Mouse (Mus musculus): ENCODE measurements around the gene Arl3. TPM values are rescaled to one million over a fixed set of nuclear protein-coding genes. Genes with fewer than 3 reads are reported as not detected.

The Arl3 gene
- total RNA-seq, 2 experiments from 2014 or later, result 48.9 to 50.5 TPM

DNA sequence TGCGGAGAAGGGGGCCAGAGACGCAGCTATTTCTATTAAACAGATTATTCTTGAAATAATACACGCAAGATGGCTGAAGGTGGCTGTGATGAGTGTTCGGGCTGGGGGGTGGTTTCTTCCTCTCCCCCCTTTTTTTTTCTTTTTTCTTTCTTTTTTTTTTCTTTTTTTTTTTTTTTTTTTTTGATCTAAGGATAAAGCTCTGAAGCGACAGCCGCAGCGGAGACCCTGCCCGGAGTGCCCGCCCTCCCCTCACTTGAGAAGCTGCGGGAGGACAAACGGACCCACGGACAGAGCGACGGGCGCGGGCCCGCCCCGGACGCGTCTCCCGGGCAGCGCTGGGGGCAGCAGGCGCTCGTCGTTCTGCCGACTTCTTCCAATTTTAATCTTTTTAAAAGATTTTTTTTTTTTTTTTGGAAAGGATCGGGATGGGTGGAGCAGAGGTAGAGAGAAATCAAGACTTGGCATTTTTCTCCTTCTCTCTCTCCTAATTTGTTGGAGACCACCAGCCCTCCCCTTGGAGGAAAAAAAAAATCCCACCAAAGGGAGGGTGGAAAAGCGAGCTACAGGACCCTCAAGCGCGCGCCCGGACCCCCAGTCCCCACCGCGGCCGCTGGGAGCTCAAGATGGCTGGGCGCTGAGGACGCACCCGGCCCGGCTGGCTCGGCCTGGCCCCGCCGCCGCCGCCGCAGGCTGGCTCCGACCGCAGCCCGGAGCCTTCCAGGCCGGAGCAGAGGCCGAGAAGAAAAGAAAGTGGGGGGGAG lies 72.2 kb downstream of the Arl3 start:
- DNase-seq, result peak; percentile 71

DNA sequence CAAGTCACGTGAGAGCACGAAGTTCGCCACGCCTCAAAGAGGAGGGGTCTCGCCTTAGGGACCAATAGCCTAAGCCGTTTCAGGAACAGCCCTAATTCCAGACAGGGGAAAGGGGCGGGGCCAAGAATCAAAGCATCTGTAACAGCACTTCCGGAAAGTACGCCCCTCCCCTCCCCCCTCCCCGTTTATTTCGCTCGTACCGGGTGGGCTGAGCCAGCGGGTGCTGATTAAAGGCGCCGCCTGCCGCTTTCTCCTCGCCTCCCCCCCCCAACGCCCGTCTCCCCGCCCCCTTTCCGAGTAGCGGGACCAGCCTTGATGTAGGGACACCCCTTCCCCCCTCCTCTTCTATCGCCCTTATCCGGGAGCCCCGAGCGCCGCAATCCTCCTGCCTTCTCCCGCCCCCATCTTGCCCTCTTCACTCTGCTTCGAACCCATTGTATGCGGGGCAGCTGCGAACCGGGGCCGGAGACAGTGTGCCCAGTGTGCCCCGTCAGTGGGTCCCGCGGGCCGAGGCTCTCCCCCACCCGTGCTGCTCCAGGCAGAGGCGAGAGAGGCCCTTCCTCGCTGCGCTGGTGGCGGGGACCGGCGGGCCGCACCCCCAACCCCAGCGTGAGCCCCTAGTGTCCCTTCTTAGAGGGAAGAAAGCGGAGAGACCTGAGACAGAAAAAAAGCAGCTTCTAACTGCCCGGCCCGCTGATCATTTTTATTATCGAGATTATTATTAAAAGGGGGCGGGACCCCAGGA lies 73.0 kb downstream of the Arl3 start:
- DNase-seq, result peak; percentile 92

DNA sequence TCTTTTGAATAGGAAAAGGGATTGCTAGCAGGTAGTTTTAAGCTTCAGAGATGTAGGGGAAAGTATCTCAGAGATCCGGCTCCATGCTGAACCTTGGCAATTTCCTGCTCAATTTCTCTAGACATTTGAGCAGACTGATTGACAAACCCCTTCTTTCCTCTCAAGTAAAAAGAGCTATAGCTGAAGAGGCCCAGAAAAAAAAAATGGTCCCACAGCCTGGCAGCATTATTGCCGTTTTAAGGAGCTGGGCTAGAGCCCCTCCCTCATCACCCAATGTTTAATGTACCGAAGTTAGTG lies 73.5 kb downstream of the Arl3 start:
- DNase-seq, result no peak

DNA sequence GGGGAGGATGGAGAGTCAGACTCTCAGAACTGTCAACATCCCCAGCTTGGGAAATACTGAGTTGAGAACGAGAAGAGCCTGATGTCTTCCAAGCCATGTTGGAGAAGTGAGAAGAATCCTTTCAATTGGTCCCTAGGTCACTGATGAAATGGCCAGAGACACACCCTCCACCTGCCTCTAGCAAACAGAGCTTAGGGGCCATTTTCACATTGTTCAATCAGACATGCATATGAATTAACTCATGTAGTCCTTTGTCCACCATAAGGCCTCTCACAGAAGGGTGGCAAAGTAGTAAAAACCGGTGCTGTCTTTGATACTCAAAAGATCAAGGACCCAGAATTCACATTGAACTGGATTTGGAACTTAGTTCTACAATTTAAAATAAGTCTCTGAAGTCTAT lies 75.8 kb downstream of the Arl3 start:
- no peak for DNase-seq

DNA sequence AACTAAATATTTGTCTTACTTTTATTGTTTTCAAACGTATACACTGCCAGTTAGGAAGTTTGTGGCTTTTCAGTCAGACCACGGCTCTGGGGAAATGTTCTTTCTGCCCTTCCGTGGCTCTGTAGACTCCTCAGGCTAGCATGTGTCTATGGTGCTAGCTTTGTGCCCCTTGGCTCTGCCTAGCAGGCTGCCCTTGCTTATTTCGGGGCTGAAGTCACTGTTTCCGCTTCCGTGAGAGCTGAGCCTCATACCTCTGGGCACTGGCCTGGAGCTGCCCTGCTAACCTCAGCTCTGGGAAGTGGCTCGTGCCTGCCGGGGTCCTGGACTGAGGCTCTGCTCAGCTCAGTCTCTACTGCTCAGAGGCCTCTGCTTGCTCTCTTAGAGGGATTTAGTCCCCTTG lies 77.9 kb downstream of the Arl3 start:
- no peak for DNase-seq

DNA sequence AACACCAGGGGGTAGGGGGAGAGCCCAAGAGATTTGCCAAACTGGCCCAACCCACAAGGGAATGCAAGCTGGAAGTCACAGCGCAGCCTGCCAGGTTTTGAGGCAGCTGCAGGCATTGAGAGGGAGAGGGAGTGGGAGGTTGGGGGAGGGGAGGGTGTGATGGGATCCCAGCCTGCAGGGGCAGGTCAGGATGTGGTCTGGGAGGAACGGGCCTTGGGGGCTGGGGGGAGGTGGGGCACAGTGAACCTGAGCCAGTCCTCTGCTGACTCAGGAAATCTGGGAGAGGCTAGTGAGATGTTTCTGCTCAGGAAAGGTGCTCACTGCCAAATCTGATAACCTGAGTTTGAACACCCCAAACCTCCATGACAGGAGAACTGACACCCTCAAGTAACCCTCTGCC lies 82.4 kb downstream of the Arl3 start:
- peak; percentile 49 for DNase-seq

DNA sequence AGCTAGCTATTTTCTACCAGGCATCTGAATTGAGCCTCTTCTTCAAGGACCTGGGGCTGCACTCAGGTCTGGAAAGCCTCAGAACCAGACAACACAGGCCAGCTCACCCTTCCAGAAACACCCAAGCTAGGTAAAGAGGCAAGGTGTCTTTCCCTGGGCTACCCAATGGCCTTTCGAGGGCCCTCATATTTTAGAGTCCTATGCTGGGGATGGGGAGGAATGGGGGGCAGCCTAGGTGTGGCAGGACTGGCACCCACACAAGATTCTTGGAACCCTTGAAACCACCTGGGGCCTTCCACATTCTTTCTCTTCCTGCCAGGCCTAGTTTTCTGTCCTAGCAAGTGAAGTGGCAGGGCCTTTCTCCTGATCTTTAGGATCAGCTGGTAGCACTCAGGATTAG lies 83.5 kb downstream of the Arl3 start:
- DNase-seq, result no peak

DNA sequence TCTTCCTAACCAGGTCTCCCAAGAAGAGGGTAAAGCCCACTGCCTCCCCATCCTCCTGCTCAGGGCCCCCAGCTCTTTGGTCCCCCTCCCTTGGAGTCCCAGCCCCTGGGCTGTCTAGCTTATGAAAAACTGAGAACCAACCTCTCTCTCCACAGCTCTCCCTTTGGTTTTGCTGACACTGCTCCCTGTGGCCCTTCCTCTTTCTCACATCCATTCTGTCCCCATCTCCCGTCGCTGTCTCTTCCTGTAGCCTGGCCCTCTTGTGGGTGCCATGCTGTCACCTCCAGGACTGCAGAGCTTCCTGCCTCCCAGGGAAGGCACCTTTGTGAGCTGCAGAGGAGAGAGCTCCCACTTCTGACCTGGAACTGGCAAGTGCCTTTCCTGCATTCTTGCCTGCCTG lies 86.3 kb downstream of the Arl3 start:
- DNase-seq, result no peak

DNA sequence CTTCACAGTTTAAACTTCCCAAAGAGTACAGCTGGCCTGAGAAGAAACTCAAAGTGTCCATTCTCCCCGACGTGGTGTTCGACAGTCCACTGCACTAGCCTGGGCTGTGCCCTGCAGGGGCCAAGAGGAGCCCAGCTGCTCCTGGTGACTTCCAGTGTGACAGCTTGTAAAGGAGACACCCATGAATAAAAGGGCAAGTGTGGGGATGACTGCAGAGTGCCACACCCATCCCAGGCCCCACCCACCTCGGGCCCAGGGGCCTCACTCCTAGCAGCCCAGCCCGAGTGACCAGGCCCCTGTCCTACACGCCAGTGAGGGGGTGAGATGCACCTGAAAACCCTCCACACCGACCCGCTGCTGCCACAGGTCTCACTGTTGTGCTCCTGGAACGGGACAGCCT lies 87.2 kb downstream of the Arl3 start:
- no peak for DNase-seq

DNA sequence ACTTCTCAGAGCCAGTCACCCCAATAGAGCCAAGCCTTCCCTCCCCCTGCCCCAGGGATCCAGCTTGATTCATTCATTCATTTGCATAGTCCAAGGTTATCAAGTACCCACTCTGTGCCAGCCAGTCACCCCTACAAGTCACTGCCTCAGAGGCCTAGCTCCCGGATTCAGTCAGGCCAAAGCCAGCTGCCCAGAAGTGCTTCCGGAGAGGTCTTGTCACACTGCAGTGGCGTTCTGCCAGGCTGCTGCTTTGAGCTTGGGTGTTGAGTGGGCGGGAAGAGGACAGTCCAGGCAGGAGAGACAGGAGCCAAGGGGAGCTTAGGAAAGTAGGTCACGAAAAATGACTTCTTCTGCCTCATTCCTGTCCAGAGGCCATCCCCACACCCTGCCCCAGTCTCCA lies 88.5 kb downstream of the Arl3 start:
- peak; percentile 78 for DNase-seq

DNA sequence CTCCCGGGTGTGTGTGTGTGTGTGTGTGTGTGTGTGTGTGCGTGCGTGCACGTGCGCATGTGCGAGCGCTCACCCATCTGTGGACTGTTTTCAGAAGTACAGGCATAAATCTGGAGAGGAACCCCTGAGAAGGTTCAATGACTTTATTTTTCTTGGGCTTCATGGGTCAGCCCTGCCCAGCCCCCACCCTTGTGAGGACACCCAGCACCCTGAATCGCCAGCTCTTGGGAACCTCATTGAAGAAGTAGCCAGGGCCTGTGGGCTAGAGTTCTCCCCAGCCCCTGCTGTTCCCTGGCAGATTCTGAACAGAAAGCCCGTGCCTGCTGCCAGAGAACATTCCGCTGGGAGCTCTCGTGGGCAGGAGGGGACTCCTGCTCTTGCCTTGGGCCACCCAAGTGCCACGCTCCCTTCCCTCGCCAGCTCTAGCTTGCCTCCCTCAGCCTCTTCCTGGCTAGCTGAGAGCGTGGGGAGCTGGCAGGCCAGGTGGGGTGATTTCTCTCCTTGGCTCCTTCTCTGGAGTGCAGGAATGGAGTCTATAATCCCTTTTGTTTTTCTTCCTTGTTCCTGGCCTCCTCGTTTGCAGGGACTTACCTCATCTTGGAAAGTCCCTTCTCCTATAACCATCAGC lies 89.2 kb downstream of the Arl3 start:
- DNase-seq, result peak; percentile 43

DNA sequence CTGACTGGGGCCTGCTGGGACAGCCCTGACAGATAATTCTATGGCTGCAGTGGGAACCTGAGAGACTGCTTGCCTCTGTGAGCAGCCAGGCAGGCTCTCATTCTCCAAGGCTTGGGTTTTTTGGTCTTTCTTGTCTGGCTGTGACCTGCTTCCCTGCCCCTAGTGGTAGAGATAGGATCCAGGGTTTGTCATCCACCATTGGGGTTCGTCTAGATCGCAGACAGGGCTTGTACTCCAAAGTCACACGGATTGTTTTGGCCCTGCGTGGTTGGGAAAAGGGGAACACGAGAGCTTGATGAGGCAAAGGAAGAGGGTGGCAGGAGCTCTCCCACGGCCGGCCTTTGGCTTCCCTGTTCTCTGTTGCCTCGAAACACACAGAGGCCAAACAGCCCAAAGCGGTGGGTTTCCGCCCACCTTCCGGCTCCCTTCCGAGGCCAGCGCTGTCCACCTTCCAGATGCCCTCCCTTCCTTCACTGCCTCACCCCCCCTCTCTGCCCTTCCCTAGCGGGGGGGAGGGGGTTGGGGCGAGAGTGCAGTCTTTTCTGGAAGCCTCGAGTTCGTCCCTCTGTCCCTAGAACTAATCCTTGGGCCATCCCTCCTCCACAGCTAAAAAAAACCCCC lies 90.0 kb downstream of the Arl3 start:
- DNase-seq, result no peak

DNA sequence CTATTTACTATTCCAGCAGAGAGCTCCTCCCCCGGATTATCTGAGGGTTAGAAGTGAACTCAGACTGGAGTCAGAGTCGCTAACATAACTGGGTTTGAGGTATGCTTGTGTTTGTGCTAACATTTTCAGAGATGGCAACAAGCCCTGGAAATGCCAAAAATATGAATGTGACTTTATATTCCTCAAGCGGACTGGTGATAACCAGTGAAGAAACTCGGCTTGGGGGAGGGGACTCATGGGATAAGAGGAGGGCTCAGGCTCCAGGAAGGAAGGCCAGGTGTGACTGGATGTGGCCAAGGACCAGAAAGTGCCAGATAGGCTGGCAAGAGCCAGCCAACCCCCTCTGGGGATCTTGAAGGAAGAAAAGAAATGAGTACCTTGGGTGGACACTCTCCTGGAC lies 91.2 kb downstream of the Arl3 start:
- no peak for DNase-seq

DNA sequence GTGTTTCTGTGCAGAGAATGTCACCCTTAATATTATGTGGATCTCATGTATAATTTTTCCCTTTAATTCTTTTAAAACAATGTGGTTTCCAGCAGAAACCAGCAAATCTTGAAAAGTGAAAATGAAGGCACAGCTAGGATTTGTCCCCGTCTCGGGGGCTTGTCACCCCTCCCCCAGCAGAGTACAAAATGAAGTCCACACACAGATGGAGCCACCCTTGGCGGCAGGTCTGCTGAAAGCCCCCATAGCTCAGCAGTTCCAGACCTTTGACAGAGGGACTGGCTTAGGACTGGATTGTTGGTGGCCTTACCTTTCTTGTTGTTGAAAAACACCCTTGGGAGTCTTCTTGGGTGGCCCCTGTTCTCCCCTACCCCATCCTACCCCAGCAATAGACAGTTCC lies 91.6 kb downstream of the Arl3 start:
- DNase-seq, result no peak

Other genes with a start within 250 kb of the Arl3 start
- gene Psd, start 246.0 kb downstream of the Arl3 start, total RNA-seq (2021), result 1 to 10 TPM; 2.2 to 2.6 TPM
- gene Fbxl15, start 245.0 kb downstream of the Arl3 start, total RNA-seq (2021), result 1 to 10 TPM; 2.7 to 3.7 TPM
- 10 to 100 TPM; 88.3 TPM for gene Cuedc2, start 234.5 kb downstream of the Arl3 start, total RNA-seq (2021)
- gene Mfsd13a, start 232.1 kb downstream of the Arl3 start, total RNA-seq (2021), result 1 to 10 TPM; 1.2 to 1.5 TPM
- gene 2310034G01Rik, start 222.9 kb downstream of the Arl3 start, total RNA-seq (2021), result under 1 TPM; 0.35 to 0.56 TPM
- gene Actr1a, start 177.4 kb downstream of the Arl3 start, total RNA-seq (2021), result 10 to 100 TPM; 65.1 to 69.1 TPM
- gene Sufu, start 176.3 kb downstream of the Arl3 start, total RNA-seq (2021), result 10 to 100 TPM; 11.8 to 14.2 TPM
- gene Trim8, start 71.5 kb downstream of the Arl3 start, total RNA-seq (2021), result 10 to 100 TPM; 26.1 to 29.7 TPM
- gene Sfxn2, start 167 bp upstream of the Arl3 start, total RNA-seq (2021), result 1 to 10 TPM; 5.5 to 7.3 TPM
- gene Wbp1l, start 25.9 kb upstream of the Arl3 start, total RNA-seq (2021), result 10 to 100 TPM; 38.3 to 41.6 TPM
- not detected for gene Cyp17a1, start 100.0 kb upstream of the Arl3 start, total RNA-seq (2021)
- gene Borcs7, start 116.7 kb upstream of the Arl3 start, total RNA-seq (2021), result 10 to 100 TPM; 14.6 to 16.9 TPM
- gene As3mt, start 134.3 kb upstream of the Arl3 start, total RNA-seq (2021), result 10 to 100 TPM; 66.4 to 71.2 TPM
- gene Cnnm2, start 188.4 kb upstream of the Arl3 start, total RNA-seq (2021), result 1 to 10 TPM; 3.6 to 4.5 TPM